Mouse (Mus musculus) small intestine, adult 2 months (tissue): ENCODE measurements at regions not wholly inside any gene's neighbourhood (a gene's known extent, or its start where the extent isn't known, plus 50 kb on each side); places are given as distances from the start of the nearest gene placed in this dataset.

Source experiments
- CTCF ChIP-seq: fragments of 200-500 bp; IDR thresholded peaks from 2 replicates; pipeline ENCODE4 v1.5.1; 2012; ENCODE audit warnings: low read depth, mild to moderate bottlenecking, control low read depth, inconsistent platforms, low read length, moderate library complexity, mixed read lengths; ENCODE audit not compliant: insufficient replicate concordance, insufficient read length; ENCODE audit errors: extremely low read depth
- POLR2A ChIP-seq: fragments of 200-500 bp; IDR thresholded peaks from 2 replicates; pipeline ENCODE4 v1.6.1; 2012; ENCODE audit warnings: low read depth, mild to moderate bottlenecking, control low read depth, inconsistent platforms, low read length, moderate library complexity

DNA sequence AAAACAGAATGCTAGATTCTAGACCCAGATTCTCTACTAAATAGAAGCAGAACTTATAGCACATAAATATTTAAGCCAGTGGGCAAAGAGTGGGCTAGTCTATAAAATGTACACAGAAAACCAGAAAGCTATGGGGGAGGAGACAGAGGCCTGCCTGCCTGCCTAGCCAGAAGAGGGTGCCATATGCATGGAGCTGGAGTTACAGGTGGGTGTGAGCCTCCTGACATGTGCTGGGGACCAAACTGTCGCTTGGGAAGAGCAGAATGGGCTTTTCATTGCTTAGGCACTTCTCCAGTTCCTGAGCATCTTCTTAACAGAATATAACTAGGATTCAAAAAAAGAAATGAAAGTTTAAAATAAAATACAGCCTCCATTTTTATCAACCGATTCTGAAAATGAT is 200.8 kb downstream of the Rap2a start:
- TF ChIP-seq POLR2A, result no peak
- TF ChIP-seq CTCF, result no peak
